Mouse (Mus musculus) right cerebral cortex, postnatal 25 days (tissue): ENCODE measurements around the gene Tgfbr3.
A peak's percentile ranks its signal among the peaks of the same experiment; 100 is the strongest.
"Not testable (repeated sequence)": the region's sequence is repeated elsewhere in the genome, so short reads cannot be mapped to it uniquely, and the experiment has no call there.

Experiments used
- DNase-seq: peaks from one replicate; pipeline ENCODE4 v3.0.0; 2022

Gene Tgfbr3

GRCm38 (mm10) chr5:107276186-107276585, 13.2 kb downstream of the Tgfbr3 start:
- DNase-seq, result no peak

- DNase-seq, result no peak
Observed at GRCm38 (mm10) chr5:107272252-107273028, 17.0 kb downstream of the Tgfbr3 start.

GRCm38 (mm10) chr5:107269006-107269328, 20.5 kb downstream of the Tgfbr3 start:
- DNase-seq, result no peak

GRCm38 (mm10) chr5:107268121-107269005, 21.1 kb downstream of the Tgfbr3 start:
- DNase-seq, result no peak

GRCm38 (mm10) chr5:107266566-107266965, 22.9 kb downstream of the Tgfbr3 start:
- DNase-seq, result no peak

- DNase-seq, result no peak
Observed at GRCm38 (mm10) chr5:107264426-107265360, 24.7 kb downstream of the Tgfbr3 start.

- no peak for DNase-seq
Observed at GRCm38 (mm10) chr5:107263836-107264235, 25.6 kb downstream of the Tgfbr3 start.

GRCm38 (mm10) chr5:107261930-107262329, 27.5 kb downstream of the Tgfbr3 start:
- no peak for DNase-seq

- no peak for DNase-seq
Observed at GRCm38 (mm10) chr5:107260708-107261495, 28.5 kb downstream of the Tgfbr3 start.

GRCm38 (mm10) chr5:107259487-107260040, 29.9 kb downstream of the Tgfbr3 start:
- no peak for DNase-seq

- DNase-seq, result no peak
Observed at GRCm38 (mm10) chr5:107253395-107253794, 36.0 kb downstream of the Tgfbr3 start.

- DNase-seq, result no peak
Observed at GRCm38 (mm10) chr5:107252435-107252834, 37.0 kb downstream of the Tgfbr3 start.

- peak; percentile 23 for DNase-seq
Observed at GRCm38 (mm10) chr5:107251751-107252305, 37.6 kb downstream of the Tgfbr3 start.

GRCm38 (mm10) chr5:107250548-107251272, 38.7 kb downstream of the Tgfbr3 start:
- no peak for DNase-seq

GRCm38 (mm10) chr5:107248732-107249131, 40.7 kb downstream of the Tgfbr3 start:
- no peak for DNase-seq

- not testable (repeated sequence) for DNase-seq
Observed at GRCm38 (mm10) chr5:107248302-107248701, 41.1 kb downstream of the Tgfbr3 start.

GRCm38 (mm10) chr5:107247786-107248185, 41.6 kb downstream of the Tgfbr3 start:
- no peak for DNase-seq

GRCm38 (mm10) chr5:107243445-107243844, 46.0 kb downstream of the Tgfbr3 start:
- DNase-seq, result no peak

- no peak for DNase-seq
Observed at GRCm38 (mm10) chr5:107242993-107243392, 46.4 kb downstream of the Tgfbr3 start.

- no peak for DNase-seq
Observed at GRCm38 (mm10) chr5:107240276-107240675, 49.2 kb downstream of the Tgfbr3 start.

GRCm38 (mm10) chr5:107237971-107238426, 51.4 kb downstream of the Tgfbr3 start:
- no peak for DNase-seq
